Mouse (Mus musculus) hindbrain, postnatal 0 days (tissue): Measurements from ENCODE around the gene Upp2. TPM values are rescaled to one million over a fixed set of nuclear protein-coding genes. Genes with fewer than 3 reads are reported as not detected.

ENCODE experiments used
- ATAC-seq: fragments of 200-750 bp; cut with Nextera tagmentation; 2 replicates; pipeline ENCODE4 v1.8.0; 2017; ENCODE audit warnings: mild to moderate bottlenecking, moderate TSS enrichment, moderate library complexity
- DNase-seq: peaks from one replicate; pipeline ENCODE4 v3.0.0-alpha.2; 2015; ENCODE audit warnings: low spot score
- H3K27ac ChIP-seq: fragments of 300-500 bp; sonication (generic); 2 replicates; pipeline ENCODE4 v1.5.1; 2014; ENCODE audit warnings: mild to moderate bottlenecking
- H3K27me3 ChIP-seq: fragments of 300-500 bp; sonication (generic); 2 replicates; pipeline ENCODE4 v1.6.1; 2014; ENCODE audit warnings: low read length, mixed read lengths; ENCODE audit not compliant: insufficient read depth
- H3K36me3 ChIP-seq: fragments of 300-500 bp; sonication (generic); 2 replicates; pipeline ENCODE4 v1.6.1; 2014; ENCODE audit warnings: low read length, mixed read lengths; ENCODE audit not compliant: insufficient read depth
- H3K4me1 ChIP-seq: fragments of 300-500 bp; sonication (generic); 2 replicates; pipeline ENCODE4 v1.6.1; 2014; ENCODE audit warnings: antibody characterized with exemption, low read length, mixed read lengths; ENCODE audit not compliant: insufficient read depth
- H3K4me2 ChIP-seq: fragments of 300-500 bp; sonication (generic); 2 replicates; pipeline ENCODE4 v1.6.1; 2014; ENCODE audit warnings: low read depth, mild to moderate bottlenecking, low read length, moderate library complexity, mixed read lengths
- H3K4me3 ChIP-seq: fragments of 300-500 bp; sonication (generic); 2 replicates; pipeline ENCODE4 v1.5.1; 2014; ENCODE audit warnings: low read length
- H3K9ac ChIP-seq: fragments of 300-500 bp; sonication (generic); replicated peaks from 2 replicates; pipeline ENCODE4 v1.6.1; 2014; ENCODE audit warnings: mild to moderate bottlenecking, low read length, moderate library complexity, mixed read lengths
- H3K9me3 ChIP-seq: fragments of 300-500 bp; sonication (generic); 2 replicates; pipeline ENCODE4 v1.6.1; 2016; ENCODE audit warnings: low read length, mixed read lengths
- CTCF ChIP-seq: IDR thresholded peaks from 2 replicates; pipeline ENCODE4 v1.5.1; 2016; ENCODE audit warnings: antibody characterized with exemption, control low read depth, low read depth
- WGBS: fragments of 180-500 bp; shearing (Covaris S2); extraction: QIAGEN DNeasy Blood & Tissue Kit; methylation state at CpG from one replicate; pipeline ENCODE4 v1.1.7; 2014; 5-methylcytosine and 5-hydroxymethylcytosine counted together
- polyA plus RNA-seq: library from polyadenylated mRNA; unstranded; fragments of >200 nt; fragmentation: Nextera tagmentation; extraction: Ambion mirVana; gene quantifications from 2 replicates; pipeline ENCODE4 v1.2.1, GENCODE M21; 2015
- total RNA-seq: library from RNA; depleted of rRNA; stranded (reverse); fragments of >200 nt; gene quantifications from 2 replicates; pipeline ENCODE4 v1.2.3, GENCODE M21; 2014; rRNA removed

Upp2 gene
- 6.8 and 7.8 TPM in 2 replicates for total RNA-seq
- 10.4 and 11.8 TPM in 2 replicates for polyA plus RNA-seq

GRCm38 (mm10) chr2:58567066-58567810, at the start of gene Upp2, which contains the start of gene Acvr1:
Gene Upp2, plus strand, starts transcription at chr2:58567298.
Gene Acvr1, minus strand, starts transcription at chr2:58567157.
- H3K9ac ChIP-seq = peak within 1 kb of the TSS; percentile 92
- DNase-seq (peak; percentile 94), ATAC-seq (peak; percentile 94)
- peak within 1 kb of the TSS; percentile 99 for H3K27ac ChIP-seq
- no peaks in the 10 kb centered on the region for H3K9me3 ChIP-seq
- TF ChIP-seq CTCF = no peak
- H3K4me1 ChIP-seq = peaks cover 19% of the 10 kb centered on the region
- peak within 1 kb of the TSS; percentile 72 for H3K4me2 ChIP-seq
- H3K36me3 ChIP-seq = no peaks in the 10 kb centered on the region
- no peaks in the 10 kb centered on the region for H3K27me3 ChIP-seq
- 1% methylated on average over 36 of the region's 80 CpGs for WGBS
- peak within 1 kb of the TSS; percentile 93 for H3K4me3 ChIP-seq

DNA sequence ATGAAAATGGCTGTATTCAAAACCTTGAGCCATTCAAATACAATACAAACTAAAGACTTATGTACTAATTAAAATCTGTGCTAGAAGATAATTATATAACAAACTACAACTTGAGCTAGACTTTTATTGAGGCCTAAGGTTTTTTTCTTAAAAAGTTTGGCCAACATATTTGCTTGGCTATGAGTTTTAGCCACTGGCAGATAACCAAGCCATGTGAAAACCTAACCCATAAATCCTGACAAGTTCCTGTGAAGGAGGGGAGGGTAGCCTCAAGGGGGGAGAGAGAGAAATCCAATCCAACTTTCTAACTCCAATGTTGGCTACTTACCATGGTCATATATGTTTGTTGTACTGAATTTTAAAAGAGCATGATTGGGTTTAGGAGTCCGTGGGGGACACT, 48.6 kb upstream of the Upp2 start:
- no peak for TF ChIP-seq CTCF
- Histone ChIP-seq H3K9ac (no peak overlapping the region), H3K4me2 (no peak overlapping the region), H3K36me3 (no peaks in the 10 kb centered on the region), H3K9me3 (no peaks in the 10 kb centered on the region), H3K4me1 (0 out of 2 replicates have a peak, but pooled peaks cover 3% of the 10 kb centered on the region), H3K4me3 (no peak overlapping the region), H3K27me3 (no peaks in the 10 kb centered on the region), H3K27ac (no peak overlapping the region)
- WGBS = 89% methylated on average over 1 of the region's 1 CpGs
- DNase-seq (no peak), ATAC-seq (no peak)

DNA sequence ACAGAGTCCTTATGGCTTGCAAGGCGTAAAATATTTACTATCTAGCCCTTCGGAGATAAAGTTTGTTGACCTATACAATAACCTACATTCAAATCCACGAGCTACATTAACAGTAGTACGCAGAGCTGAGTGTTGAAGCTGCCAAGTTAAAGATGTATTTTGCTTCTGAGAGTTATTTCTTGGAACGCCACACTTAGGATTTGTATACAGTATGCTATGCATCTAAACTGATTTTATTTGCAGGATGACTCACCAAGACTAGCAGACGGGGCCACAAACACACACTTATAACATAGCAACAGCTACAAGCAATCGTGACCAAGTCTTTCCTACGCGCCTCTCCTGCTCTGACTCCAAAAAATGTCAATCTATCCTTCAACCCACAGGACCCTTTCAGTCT, 46.4 kb upstream of the Upp2 start:
- no peak overlapping the region for H3K27ac ChIP-seq
- ATAC-seq (no peak), DNase-seq (no peak)
- no peak overlapping the region for H3K4me3 ChIP-seq
- no peak overlapping the region for H3K9ac ChIP-seq
- H3K4me1 ChIP-seq = 0 out of 2 replicates have a peak, but pooled peaks cover 3% of the 10 kb centered on the region
- 94% methylated on average over 9 of the region's 9 CpGs for whole genome bisulfite sequencing
- no peaks in the 10 kb centered on the region for H3K36me3 ChIP-seq
- no peak for TF ChIP-seq CTCF
- no peaks in the 10 kb centered on the region for H3K9me3 ChIP-seq
- H3K27me3 ChIP-seq = no peaks in the 10 kb centered on the region
- H3K4me2 ChIP-seq = no peak overlapping the region

DNA sequence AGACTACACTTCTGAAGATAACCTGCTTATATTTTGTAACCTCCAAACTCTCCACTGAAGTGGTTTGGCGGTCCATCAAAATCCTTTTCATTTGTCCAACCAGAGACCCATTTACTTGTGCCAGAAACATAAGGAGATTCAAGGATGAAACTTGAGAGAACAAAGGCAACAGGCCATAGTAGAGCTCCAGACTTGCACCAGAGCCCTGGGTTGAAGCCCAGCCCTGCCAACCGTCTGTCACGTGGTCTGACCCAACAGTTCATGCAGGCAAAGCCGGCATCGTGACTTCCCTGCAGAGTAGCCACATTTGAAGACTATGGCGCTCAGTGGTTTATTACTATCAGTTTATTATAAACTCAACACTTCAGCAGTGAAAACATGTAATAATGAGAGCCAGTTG, 45.5 kb upstream of the Upp2 start:
- Histone ChIP-seq H3K9me3 (no peaks in the 10 kb centered on the region), H3K4me2 (no peak overlapping the region), H3K27me3 (no peaks in the 10 kb centered on the region), H3K27ac (no peak overlapping the region), H3K4me3 (no peak overlapping the region), H3K4me1 (0 out of 2 replicates have a peak, but pooled peaks cover 3% of the 10 kb centered on the region), H3K36me3 (no peaks in the 10 kb centered on the region), H3K9ac (no peak overlapping the region)
- DNase-seq (peak; percentile 12), ATAC-seq (no peak)
- 70% methylated on average over 6 of the region's 6 CpGs for WGBS
- TF ChIP-seq CTCF = no peak

DNA sequence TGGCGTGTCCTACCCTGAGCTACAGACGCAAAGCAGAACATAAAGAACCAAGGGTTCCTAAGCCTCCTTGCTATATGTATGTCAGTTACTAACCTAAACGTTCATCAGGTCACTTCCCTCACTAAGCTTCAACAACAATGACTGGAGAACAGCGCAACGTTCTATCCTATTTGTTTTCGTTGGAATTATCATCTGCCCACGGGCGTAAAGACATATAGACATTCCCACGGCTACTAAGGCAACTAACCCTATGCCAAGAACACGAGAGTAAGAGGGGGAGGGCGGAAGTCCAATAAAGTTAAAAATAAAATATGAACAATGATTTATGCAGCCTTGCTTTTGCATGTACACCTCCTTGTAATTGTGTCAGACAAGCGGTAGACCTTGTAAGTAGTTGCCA, 44.0 kb upstream of the Upp2 start:
- DNase-seq = no peak
- H3K4me3 ChIP-seq = no peak overlapping the region
- no peak overlapping the region for H3K27ac ChIP-seq
- no peak overlapping the region for H3K4me2 ChIP-seq
- WGBS = 82% methylated on average over 12 of the region's 12 CpGs
- no peaks in the 10 kb centered on the region for H3K27me3 ChIP-seq
- H3K36me3 ChIP-seq = no peaks in the 10 kb centered on the region
- no peak for ATAC-seq
- no peaks in the 10 kb centered on the region for H3K9me3 ChIP-seq
- TF ChIP-seq CTCF = no peak
- 0 out of 2 replicates have a peak, but pooled peaks cover 3% of the 10 kb centered on the region for H3K4me1 ChIP-seq
- H3K9ac ChIP-seq = no peak overlapping the region

DNA sequence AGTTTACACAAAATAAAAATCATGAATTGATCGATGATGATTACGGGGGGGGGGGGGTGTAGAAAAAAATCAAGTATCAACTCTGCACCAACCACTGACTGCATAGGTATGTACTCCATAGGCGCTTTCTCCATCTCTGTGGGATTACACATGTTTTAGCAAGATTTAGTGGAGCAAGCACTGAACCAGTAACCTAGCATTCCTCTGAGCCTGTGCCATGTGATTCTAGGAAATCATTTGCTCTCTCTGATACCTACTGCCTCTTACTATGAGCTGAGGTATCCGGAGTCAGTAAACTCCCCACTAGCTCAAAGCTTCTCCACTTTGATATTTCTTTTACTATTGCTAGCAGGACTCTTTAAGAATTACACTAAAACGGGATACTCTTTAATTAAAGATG, 43.2 kb upstream of the Upp2 start:
- ATAC-seq (no peak), DNase-seq (no peak)
- Histone ChIP-seq H3K36me3 (no peaks in the 10 kb centered on the region), H3K27ac (no peak overlapping the region), H3K9ac (no peak overlapping the region), H3K9me3 (no peaks in the 10 kb centered on the region), H3K4me2 (no peak overlapping the region), H3K4me3 (no peak overlapping the region), H3K4me1 (0 out of 2 replicates have a peak, but pooled peaks cover 3% of the 10 kb centered on the region), H3K27me3 (no peaks in the 10 kb centered on the region)
- WGBS = 90% methylated on average over 5 of the region's 5 CpGs
- no peak for TF ChIP-seq CTCF

DNA sequence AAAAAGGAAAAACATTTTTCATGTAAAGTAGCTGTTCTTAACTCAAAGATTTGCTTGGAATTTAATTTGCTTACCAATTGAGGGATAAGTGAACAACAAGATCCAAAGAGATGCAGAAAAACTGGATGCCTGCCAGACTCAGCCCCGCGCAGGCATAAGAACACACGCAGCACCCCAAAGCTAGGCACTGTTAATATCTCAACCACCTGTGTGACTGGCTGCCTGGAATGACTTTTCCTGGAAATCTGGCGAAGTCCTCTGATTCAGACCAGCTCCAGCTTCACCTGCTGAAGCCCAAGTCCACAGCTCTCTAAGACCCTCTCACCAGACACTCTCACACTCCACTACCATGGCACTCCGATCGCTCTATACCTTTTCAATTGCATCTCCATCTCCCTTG, 42.7 kb upstream of the Upp2 start:
- H3K4me2 ChIP-seq = no peak overlapping the region
- 64% methylated on average over 6 of the region's 6 CpGs for WGBS
- no peaks in the 10 kb centered on the region for H3K27me3 ChIP-seq
- DNase-seq = no peak
- no peak overlapping the region for H3K9ac ChIP-seq
- TF ChIP-seq CTCF = no peak
- H3K27ac ChIP-seq = no peak overlapping the region
- no peak for ATAC-seq
- H3K9me3 ChIP-seq = no peaks in the 10 kb centered on the region
- peaks cover 6% of the 10 kb centered on the region for H3K4me1 ChIP-seq
- no peak overlapping the region for H3K4me3 ChIP-seq
- no peaks in the 10 kb centered on the region for H3K36me3 ChIP-seq
